Mouse (Mus musculus): ENCODE results near the gene Rab4a.

The Rab4a gene

GRCm38 (mm10) chr8:123805718-123806373 lies at the start of gene Rab4a:
TSS of gene Rab4a (plus strand) at chr8:123805985.
- DNase-seq = peak; percentile 89

DNA sequence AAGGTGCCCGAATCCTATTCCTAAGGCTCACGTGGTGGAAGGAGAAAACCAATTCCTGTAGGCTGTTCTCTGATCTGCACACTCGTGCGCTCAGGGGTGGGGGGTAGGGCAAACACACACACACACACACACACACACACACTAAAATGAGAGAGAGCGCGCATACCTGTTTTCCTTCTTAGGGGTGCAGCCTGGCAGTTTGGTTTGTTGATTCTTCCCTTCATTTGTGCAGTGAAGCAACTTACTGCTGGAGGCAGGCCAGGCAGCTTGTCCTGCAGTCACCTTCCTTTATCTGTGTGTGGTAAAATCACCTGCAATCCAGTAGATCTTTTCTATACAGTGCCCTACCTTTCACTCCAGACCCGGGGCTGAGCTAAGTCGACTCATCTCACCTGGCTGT lies 48.9 kb upstream of the Rab4a start:
- DNase-seq = no peak

DNA sequence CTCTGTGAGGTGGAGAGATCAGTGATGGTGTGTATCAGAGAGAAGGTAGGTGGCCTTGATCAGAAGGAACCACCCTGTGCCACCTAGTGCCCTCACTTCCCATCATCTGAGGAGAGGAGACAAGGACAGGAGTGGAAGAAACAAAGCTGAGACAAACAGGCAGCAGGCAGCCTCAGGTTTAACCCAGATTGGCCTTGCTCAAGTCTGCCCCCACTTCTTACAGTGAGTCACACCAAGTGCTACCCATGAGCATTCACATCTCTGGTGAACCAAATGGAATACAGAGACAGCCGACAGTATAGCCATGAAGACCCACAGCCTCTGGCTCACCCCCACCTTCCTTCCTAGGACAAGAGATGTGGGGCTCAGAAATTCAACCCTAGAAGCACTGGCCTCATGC lies 46.9 kb upstream of the Rab4a start:
- DNase-seq = no peak

GRCm38 (mm10) chr8:123759933-123760332 lies 45.9 kb upstream of the Rab4a start:
- no peak for DNase-seq

DNA sequence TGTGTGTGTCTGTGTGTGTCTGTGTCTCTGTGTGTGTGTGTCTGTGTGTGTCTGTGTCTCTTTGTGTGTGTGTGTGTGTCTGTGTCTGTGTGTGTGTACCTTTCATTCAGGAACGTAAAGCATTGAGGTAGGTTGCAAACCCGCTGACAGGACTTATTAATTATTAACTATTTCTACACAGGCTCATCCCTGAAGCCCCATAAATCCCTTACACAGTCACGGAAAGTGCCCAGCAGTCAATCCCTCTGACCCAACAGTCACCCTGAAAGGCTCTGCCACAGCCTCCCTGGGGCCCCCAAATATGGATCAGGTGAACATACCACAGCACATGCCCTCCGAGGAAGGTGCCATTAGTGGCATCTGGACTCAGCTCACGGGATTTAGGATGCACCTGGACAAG lies 45.2 kb upstream of the Rab4a start:
- no peak for DNase-seq

DNA sequence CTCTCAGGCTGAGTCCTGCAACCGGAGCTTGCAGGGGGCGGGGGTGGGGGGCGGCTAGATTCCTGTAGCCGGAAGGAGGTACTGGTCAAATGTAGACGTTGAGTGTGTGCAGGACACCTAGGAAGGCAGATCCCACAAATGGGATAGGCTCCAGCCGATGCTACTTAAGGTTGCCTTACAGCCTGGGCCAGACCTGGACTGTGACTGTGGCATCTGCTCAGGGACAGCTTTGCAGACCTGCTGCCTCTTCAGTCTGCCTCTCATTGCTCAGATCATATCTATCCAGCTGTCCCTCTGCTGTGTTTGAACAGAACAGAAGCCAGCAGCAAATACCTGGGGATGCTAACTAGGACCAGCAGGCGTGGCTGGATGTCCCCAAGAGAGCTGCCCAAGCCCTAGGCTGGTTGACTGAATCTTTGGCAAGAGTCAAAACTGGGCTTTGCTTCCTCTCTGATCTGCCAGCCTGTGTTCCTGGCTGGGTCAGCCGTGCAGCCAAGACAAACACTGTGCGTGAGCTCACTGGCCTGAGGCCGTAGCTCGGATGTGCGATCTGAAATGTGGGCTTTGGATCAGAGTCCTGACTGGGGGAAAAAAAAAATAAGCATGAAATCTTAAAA lies 44.4 kb upstream of the Rab4a start:
- DNase-seq = peak; percentile 69

DNA sequence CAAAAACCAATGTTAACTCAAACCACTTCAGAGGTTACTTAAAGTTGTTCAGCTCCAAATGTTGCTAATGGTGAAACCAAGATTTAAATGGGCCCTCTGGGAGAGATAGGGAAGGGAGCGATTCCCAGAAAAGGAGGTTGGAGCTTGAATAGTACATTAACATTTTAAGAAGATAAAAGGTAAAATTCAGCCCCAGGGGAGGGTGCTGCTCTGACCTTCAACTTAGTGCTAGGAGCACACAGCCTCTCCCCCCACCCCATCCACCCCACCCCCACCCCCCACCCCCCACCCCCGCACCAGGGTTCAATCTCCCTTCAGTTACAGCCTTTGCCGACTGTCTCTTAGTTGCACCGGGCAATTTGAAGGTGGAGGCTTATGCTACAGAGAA lies 43.9 kb upstream of the Rab4a start:
- DNase-seq = no peak

DNA sequence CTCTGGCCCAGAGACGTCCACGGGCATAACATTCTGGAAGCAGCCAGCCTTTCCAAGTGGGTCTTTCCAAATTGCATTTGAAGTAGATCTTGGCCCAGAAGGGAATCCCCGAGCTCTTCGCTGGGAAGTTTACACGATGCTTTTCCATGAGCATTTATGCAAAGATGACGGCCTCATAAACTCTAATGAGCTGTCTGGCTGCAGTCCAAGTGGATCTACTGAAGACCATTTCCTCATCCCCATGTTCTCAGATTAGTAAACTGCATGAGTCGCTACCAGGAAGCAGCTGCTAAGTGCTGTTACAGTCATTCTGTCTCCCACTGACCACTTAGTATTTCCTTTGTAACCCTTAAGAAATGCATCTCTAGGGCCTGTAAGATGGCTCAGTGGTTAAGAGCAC lies 42.4 kb upstream of the Rab4a start:
- no peak for DNase-seq

DNA sequence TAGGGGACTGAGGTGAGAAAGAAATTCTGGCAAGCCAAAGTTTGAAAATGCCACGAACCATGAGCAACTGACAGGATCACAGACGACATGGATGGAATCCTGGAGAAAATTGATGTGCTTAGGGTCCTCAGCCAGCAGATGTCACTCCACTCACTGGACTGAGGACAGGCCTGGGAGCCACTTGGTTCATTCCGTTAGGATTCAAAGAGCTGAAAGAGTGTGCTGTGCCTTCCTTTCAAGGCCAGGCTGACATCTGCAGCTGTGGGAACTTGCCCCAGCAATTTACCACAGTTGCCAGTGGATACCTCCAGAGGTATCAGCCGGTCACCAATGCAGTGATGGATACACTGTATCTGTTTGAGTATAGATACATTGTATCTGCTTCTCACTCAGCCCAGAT lies 41.1 kb upstream of the Rab4a start:
- peak; percentile 37 for DNase-seq

- DNase-seq = no peak
Measured at GRCm38 (mm10) chr8:123766516-123766915, 39.3 kb upstream of the Rab4a start.

DNA sequence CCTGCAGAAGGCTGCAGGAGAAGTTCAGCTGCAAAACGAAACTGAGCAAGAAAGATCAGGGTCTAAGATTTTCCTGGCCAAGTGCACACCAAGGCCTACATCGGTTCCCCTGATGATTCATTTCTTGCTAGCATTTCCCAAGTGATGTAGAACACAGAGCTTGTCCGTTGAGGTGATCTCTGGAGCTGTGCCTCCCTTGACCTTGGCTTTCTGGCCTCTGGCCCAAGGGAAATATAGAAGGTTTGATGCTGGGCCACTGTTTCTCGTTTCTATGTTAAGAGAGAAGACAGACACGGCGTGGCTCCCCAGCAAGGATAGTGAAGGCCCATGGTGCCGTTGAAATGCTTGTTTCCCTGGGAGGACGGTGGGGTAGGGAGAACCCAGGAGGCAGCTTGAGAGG lies 37.9 kb upstream of the Rab4a start:
- no peak for DNase-seq

DNA sequence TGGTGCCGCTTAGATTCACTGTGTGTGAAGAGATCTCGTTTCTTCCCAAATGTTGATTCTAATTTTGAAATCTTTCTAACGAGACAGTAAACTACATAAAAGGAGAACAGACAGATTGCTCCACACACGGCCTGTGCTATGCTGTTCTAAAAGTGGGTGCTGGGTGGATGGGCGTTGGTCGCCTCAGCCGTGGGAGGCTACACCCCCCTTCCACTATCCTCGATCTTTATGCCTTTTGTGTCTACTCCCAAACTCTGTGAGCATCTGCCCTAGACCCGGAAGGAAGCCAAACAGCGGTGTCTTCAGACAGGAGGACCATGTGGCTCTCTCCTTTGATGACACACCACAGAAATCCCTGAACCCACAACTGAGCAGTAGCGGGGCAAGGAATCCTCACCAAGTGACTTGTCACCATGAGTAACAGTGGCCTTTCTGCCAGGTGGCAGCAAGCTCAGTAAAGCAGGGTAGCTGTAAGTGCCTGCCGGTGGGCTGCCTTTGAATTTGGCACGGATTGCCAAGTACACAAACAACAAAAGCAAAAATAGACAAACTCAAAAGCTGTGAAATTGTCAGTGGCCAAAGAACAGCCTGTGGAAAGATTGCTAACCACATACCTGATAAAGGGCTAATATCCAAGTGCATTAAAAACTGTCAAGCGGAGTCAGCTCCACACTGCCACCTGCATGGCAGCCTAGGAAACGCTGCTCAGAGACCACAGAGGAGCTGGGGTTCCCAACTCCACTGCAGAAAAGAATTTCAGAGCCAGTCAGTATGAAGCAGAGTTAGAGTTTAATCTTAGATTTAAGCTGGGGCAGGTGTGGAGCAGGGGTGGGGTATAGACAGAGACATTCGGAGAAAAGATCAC lies 37.1 kb upstream of the Rab4a start:
- DNase-seq = no peak

- no peak for DNase-seq
Measured at GRCm38 (mm10) chr8:123773468-123773867, 32.3 kb upstream of the Rab4a start.

- DNase-seq = no peak
Measured at GRCm38 (mm10) chr8:123774491-123774890, 31.3 kb upstream of the Rab4a start.

GRCm38 (mm10) chr8:123777319-123777718 lies 28.5 kb upstream of the Rab4a start:
- peak; percentile 31 for DNase-seq

- DNase-seq = no peak
Measured at GRCm38 (mm10) chr8:123780471-123780870, 25.3 kb upstream of the Rab4a start.

- no peak for DNase-seq
Measured at GRCm38 (mm10) chr8:123781256-123781655, 24.5 kb upstream of the Rab4a start.

DNA sequence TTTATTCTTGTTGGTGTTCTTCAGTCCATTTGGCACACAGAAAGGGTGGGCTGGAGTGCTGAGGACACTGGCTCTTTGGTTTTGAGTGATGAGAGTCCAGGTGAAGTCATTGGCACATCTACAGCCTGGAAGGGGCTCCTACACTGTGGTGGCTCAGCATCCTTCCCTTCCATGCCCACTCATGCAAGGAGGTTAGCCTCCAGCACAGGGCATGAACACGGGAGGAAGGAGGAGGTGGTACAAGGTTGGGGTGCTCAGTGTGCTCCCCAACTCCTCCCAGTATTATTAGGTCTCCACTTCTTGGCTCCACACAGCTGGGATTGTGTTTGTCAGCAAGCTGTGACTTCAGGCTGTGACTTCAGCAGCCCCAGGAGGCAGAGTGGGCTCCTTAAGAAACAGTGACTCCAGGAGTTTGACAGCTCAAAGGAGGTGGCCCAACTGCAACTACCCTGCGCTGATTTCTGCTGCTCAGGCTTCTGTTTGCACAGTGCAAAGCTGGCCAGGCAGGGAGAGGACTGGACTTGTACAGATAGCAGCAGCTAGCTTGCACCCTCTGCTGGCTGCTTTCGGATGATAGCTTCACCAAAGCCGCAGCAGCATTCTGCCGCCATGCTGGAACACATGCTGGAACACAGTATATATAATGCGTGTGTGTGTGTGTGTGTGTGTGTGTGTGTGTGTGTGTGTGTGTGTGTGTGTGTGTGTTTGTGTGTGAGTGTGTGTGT lies 22.1 kb upstream of the Rab4a start:
- peak; percentile 84 for DNase-seq

GRCm38 (mm10) chr8:123786166-123786565 lies 19.6 kb upstream of the Rab4a start:
- peak; percentile 57 for DNase-seq

DNA sequence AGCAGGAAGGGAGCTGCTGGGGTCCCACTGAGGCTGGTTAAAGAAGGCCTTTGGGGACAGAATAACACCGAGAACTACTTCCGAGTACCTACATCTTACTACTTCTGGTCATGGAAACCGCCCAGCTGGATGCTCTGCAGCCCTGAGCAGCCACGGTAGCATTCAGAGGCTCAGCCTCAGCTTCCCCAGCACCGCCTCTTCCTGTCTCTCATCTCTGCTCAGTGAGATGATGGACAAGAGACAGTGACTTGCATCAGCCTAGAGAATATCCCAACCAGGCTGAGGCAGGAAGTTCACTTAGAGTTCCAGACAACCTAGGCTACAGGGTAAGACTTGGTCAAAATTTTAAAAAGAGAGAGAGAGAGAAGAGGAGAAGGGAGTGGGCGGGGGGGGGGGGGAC lies 19.1 kb upstream of the Rab4a start:
- no peak for DNase-seq

DNA sequence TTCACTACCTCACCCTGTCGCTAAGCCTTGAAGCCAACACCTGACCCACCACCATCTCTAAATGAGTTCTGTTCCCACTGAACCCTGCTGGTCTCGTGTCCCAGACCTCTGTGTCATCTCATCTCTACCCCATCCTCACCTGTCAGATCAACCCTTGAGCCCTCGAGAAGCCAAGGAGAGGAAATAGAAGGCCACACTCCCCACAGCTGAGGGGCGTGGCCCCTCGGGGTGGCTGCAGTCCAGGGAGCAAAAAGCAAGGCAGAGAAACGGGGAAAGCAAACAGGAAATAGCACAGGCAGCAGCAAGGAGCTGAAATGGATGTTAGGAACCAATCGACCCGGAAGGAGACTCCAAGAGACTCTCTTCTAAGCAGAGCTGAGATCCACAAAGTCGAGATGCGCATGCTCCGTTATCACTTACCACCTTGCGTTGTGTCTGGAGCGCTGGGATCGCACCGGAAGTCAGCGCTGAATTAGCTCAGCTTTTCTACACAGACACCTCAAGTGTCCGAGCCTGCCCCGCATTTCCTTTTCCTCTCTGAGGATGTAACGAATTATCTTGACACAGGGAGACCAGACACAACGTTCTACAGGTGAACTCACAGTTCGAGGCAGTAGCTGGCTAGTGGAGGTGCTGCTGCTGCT lies 18.4 kb upstream of the Rab4a start:
- DNase-seq = peak; percentile 52

GRCm38 (mm10) chr8:123788416-123789170 lies 17.2 kb upstream of the Rab4a start:
- DNase-seq = peak; percentile 94

Data from cerebellum, adult 11-12 months (tissue).